Mouse (Mus musculus) olfactory bulb, adult 2 months (tissue): ENCODE measurements around the gene Car4. TPM values are rescaled to one million over a fixed set of nuclear protein-coding genes. Genes with fewer than 3 reads are reported as not detected.

Source experiments
- H3K27ac ChIP-seq: fragments of 200-500 bp; 2 replicates; pipeline ENCODE4 v1.5.1; 2012; ENCODE audit warnings: low read depth, low read length; ENCODE audit not compliant: insufficient read depth
- H3K4me1 ChIP-seq: fragments of 200-500 bp; 2 replicates; pipeline ENCODE4 v1.6.1; 2012; ENCODE audit warnings: low read length; ENCODE audit not compliant: control insufficient read depth, insufficient read depth
- H3K4me3 ChIP-seq: fragments of 200-500 bp; 2 replicates; pipeline ENCODE4 v1.5.1; 2012; ENCODE audit warnings: mild to moderate bottlenecking, low read depth, low read length, moderate library complexity; ENCODE audit not compliant: insufficient read depth
- CTCF ChIP-seq: fragments of 200-500 bp; IDR thresholded peaks from 2 replicates; pipeline ENCODE4 v1.5.1; 2012; ENCODE audit warnings: low read depth, mild to moderate bottlenecking, low read length, moderate library complexity; ENCODE audit not compliant: insufficient read depth
- POLR2A ChIP-seq: fragments of 200-500 bp; IDR thresholded peaks from 2 replicates; pipeline ENCODE4 v1.6.1; 2012; ENCODE audit warnings: mild to moderate bottlenecking, low read depth, low read length, moderate library complexity; ENCODE audit not compliant: insufficient read depth
- WGBS: fragments of 180-500 bp; shearing (Covaris S2); methylation state at CpG from one replicate; pipeline ENCODE4 v1.1.7; 2018; 5-methylcytosine and 5-hydroxymethylcytosine counted together
- polyA plus RNA-seq: library from polyadenylated mRNA; stranded (reverse); fragments of >200 nt; gene quantifications from 2 replicates; pipeline ENCODE4 v1.2.4, GENCODE M21; 2012; ENCODE audit warnings: low replicate concordance; ENCODE audit not compliant: missing spikeins, insufficient read depth, insufficient read length

Car4 gene
- polyA plus RNA-seq, 1 experiment = not detected

DNA sequence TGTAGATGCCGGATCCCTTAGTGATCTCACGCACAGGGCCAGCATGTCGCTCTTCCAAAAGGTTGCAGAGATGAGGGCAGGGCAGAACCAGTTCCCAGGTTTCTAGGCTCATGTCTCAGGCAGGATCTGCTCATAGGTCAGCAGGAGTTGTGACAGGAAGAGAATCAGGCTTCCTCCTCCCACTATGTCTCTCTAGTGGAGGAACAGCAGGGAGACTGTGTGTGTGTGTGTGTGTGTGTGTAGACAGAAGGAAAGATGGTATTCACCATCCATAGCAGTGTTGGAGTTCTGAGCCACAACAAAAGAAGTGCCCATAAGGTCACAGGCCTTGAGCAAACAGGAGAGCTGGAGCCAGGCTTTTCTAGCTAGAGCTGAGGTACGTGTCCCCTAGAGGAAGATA lies 9.1 kb downstream of the Car4 start:
- no peak for TF ChIP-seq POLR2A
- no peak for TF ChIP-seq CTCF
- Histone ChIP-seq H3K4me1 (peaks cover 22% of the 10 kb centered on the region), H3K4me3 (no peak overlapping the region), H3K27ac (no peak overlapping the region; the same call in 1 of the 2 replicates)
- 59% methylated on average over 4 of the region's 4 CpGs for WGBS

- H3K4me3 ChIP-seq = no peak overlapping the region
- H3K27ac ChIP-seq = no peak overlapping the region
- TF ChIP-seq CTCF (no peak), POLR2A (no peak)
- peaks cover 22% of the 10 kb centered on the region for H3K4me1 ChIP-seq
- WGBS = 36% methylated on average over 5 of the region's 5 CpGs
Observed at GRCm38 (mm10) chr11:84967113-84967512, 9.5 kb downstream of the Car4 start.

- TF ChIP-seq POLR2A = no peak
- TF ChIP-seq CTCF = no peak
- peaks cover 22% of the 10 kb centered on the region for H3K4me1 ChIP-seq
- 66% methylated on average over 4 of the region's 4 CpGs for WGBS
- H3K27ac ChIP-seq = 0 out of 2 replicates have a peak overlapping the region, but pooled peaks have one; percentile 10
- H3K4me3 ChIP-seq = no peak overlapping the region
Observed at GRCm38 (mm10) chr11:84968309-84968708, 10.7 kb downstream of the Car4 start.

DNA sequence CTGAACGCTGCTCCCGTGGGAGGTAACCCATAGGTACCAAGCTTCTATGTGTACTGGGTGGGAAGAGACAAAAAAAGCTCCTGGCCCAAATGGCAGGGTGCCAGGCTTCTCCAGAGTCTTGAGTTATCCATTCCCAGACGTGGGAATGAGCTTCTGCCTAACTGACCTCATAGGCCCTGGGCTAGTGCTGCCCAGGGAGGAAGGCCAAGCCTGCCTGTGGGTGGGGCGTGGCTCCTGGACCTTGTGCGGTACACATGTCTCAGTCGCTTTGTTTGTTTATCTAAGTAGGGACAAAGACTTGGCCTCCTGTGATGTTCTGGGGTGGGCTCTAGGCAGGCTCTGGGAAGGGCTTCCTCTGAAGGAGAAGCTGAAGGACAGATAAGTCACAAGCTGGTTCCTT lies 11.2 kb downstream of the Car4 start:
- TF ChIP-seq POLR2A (no peak), CTCF (no peak)
- H3K4me3 ChIP-seq = no peak overlapping the region
- WGBS = 61% methylated on average over 6 of the region's 6 CpGs
- H3K27ac ChIP-seq = no peak overlapping the region
- peaks cover 22% of the 10 kb centered on the region for H3K4me1 ChIP-seq

- no peak overlapping the region for H3K4me3 ChIP-seq
- peaks cover 14% of the 10 kb centered on the region for H3K4me1 ChIP-seq
- TF ChIP-seq CTCF (no peak), POLR2A (no peak)
- WGBS = 55% methylated on average over 3 of the region's 3 CpGs
- no peak overlapping the region for H3K27ac ChIP-seq
Observed at GRCm38 (mm10) chr11:84972067-84972466, 14.5 kb downstream of the Car4 start.

DNA sequence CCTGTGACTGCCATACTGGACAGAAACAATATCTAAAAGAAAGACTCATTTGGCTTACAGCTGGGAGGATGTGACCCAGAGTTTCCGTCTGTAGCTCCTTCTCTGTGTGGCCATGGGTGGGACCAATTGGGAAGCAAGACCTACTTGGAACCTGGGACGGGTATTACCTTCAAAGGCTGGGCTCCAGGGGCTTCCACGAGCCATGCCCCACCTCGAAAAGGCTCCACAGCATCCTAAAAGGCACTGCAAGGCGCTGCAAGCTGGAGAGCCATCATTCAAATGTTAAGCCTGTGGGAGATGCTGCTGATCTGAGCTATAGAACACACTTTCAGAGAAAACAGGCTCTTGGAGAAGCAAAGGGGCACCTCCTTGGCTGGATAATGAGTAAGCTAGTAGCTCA lies 16.1 kb downstream of the Car4 start:
- TF ChIP-seq POLR2A = no peak
- no peak for TF ChIP-seq CTCF
- 79% methylated on average over 5 of the region's 5 CpGs for WGBS
- no peak overlapping the region for H3K27ac ChIP-seq

GRCm38 (mm10) chr11:84974582-84974981 lies 17.0 kb downstream of the Car4 start:
- TF ChIP-seq POLR2A (no peak), CTCF (no peak)
- no peaks in the 10 kb centered on the region for H3K4me1 ChIP-seq
- H3K27ac ChIP-seq = no peak overlapping the region
- H3K4me3 ChIP-seq = no peak overlapping the region
- 71% methylated on average over 7 of the region's 7 CpGs for WGBS

More for the DNA sequence above, 16.1 kb downstream of the Car4 start:
- Histone ChIP-seq H3K4me1 (peaks cover 3% of the 10 kb centered on the region), H3K4me3 (no peak overlapping the region)

DNA sequence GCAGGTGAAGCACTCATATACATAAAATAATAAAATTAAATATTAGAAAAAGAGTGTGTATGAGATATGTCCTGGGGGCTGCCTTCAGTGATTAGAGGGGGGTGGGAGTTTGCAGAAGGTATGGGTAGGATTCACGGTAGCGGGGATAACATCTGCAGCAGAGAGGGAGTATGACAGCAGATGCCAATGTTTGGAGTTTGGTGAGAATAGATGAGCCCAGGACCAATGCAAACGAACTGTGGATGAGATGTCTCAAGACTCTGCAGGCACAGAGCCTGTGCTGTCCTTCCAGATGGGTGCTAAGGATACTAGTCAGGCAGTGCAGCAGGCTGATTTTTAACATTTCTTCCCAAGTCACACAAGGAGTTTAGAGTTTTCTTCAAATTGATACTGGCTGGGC lies 19.1 kb downstream of the Car4 start:
- TF ChIP-seq POLR2A = no peak
- no peak for TF ChIP-seq CTCF
- no peak overlapping the region for H3K4me3 ChIP-seq
- 82% methylated on average over 3 of the region's 3 CpGs for WGBS
- no peak overlapping the region for H3K27ac ChIP-seq
- no peaks in the 10 kb centered on the region for H3K4me1 ChIP-seq

- WGBS = 87% methylated on average over 3 of the region's 3 CpGs
- no peaks in the 10 kb centered on the region for H3K4me1 ChIP-seq
- TF ChIP-seq POLR2A = no peak
Observed at GRCm38 (mm10) chr11:84977385-84977952, 19.9 kb downstream of the Car4 start.

GRCm38 (mm10) chr11:84978113-84978512 lies 20.5 kb downstream of the Car4 start:
- Histone ChIP-seq H3K27ac (no peak overlapping the region), H3K4me3 (no peak overlapping the region), H3K4me1 (no peaks in the 10 kb centered on the region)
- no peak for TF ChIP-seq POLR2A
- TF ChIP-seq CTCF = no peak
- 54% methylated on average over 2 of the region's 2 CpGs for WGBS

More at GRCm38 (mm10) chr11:84977385-84977952, 19.9 kb downstream of the Car4 start:
- no peak overlapping the region for H3K4me3 ChIP-seq
- no peak overlapping the region for H3K27ac ChIP-seq
